Mouse (Mus musculus) midbrain, embryonic 13.5 days (tissue): ENCODE measurements around the gene 4930562C15Rik. TPM values are rescaled to one million over a fixed set of nuclear protein-coding genes. Genes with fewer than 3 reads are reported as not detected.
A peak's percentile ranks its signal among the peaks of the same experiment; 100 is the strongest.
"Not testable (repeated sequence)": the region's sequence is repeated elsewhere in the genome, so short reads cannot be mapped to it uniquely, and the experiment has no call there.

Source experiments
- ATAC-seq: fragments of 200-750 bp; cut with Nextera tagmentation; 2 replicates; pipeline ENCODE4 v1.8.0; 2017; ENCODE audit warnings: mild to moderate bottlenecking, moderate TSS enrichment, moderate library complexity
- H3K27ac ChIP-seq: fragments of 300-500 bp; sonication (generic); 2 replicates; pipeline ENCODE4 v1.5.1; 2015; ENCODE audit warnings: inconsistent platforms, mild to moderate bottlenecking, moderate library complexity
- H3K27me3 ChIP-seq: fragments of 300-500 bp; sonication (generic); 2 replicates; pipeline ENCODE4 v1.6.1; 2015; ENCODE audit warnings: mild to moderate bottlenecking, inconsistent platforms
- H3K36me3 ChIP-seq: fragments of 300-500 bp; sonication (generic); 2 replicates; pipeline ENCODE4 v1.6.1; 2015; ENCODE audit warnings: mild to moderate bottlenecking, inconsistent platforms
- H3K4me1 ChIP-seq: fragments of 300-500 bp; sonication (generic); replicated peaks from 2 replicates; pipeline ENCODE4 v1.6.1; 2015; ENCODE audit warnings: inconsistent platforms
- H3K4me2 ChIP-seq: fragments of 300-500 bp; sonication (generic); replicated peaks from 2 replicates; pipeline ENCODE4 v1.6.1; 2015; ENCODE audit warnings: moderate library complexity, mild to moderate bottlenecking, inconsistent platforms
- H3K4me3 ChIP-seq: fragments of 300-500 bp; sonication (generic); replicated peaks from 2 replicates; pipeline ENCODE4 v1.5.1; 2015; ENCODE audit warnings: mild to moderate bottlenecking, inconsistent platforms
- H3K9ac ChIP-seq: fragments of 300-500 bp; sonication (generic); replicated peaks from 2 replicates; pipeline ENCODE4 v1.6.1; 2015; ENCODE audit warnings: mild to moderate bottlenecking, inconsistent platforms
- H3K9me3 ChIP-seq: fragments of 300-500 bp; sonication (generic); 2 replicates; pipeline ENCODE4 v1.6.1; 2016; ENCODE audit warnings: mild to moderate bottlenecking, inconsistent platforms
- WGBS: fragments of 180-500 bp; shearing (Covaris S2); methylation state at CpG from one replicate; pipeline ENCODE4 v1.1.7; 2015; 5-methylcytosine and 5-hydroxymethylcytosine counted together
- polyA plus RNA-seq: library from polyadenylated mRNA; unstranded; fragments of >200 nt; fragmentation: Nextera tagmentation; extraction: Ambion mirVana; gene quantifications from 2 replicates; pipeline ENCODE4 v1.2.1, GENCODE M21; 2015

4930562C15Rik gene
- 0.40 and 0.50 TPM in 2 replicates for polyA plus RNA-seq

GRCm38 (mm10) chr16:4835191-4835590 is at the start of gene 4930562C15Rik:
Gene 4930562C15Rik (plus strand): TSS chr16:4835416.
- H3K36me3 ChIP-seq = no peaks in the 10 kb centered on the region
- no peaks in the 10 kb centered on the region for H3K9me3 ChIP-seq

GRCm38 (mm10) chr16:4785706-4786105 is 49.5 kb upstream of the 4930562C15Rik start:
- H3K36me3 ChIP-seq = peaks cover 15% of the 10 kb centered on the region; the same call in 1 of the 2 replicates
- no peak overlapping the region for H3K4me2 ChIP-seq
- no peaks in the 10 kb centered on the region for H3K9me3 ChIP-seq
- WGBS = 45% methylated on average over 4 of the region's 4 CpGs
- peak overlapping the region; percentile 25; the same call in 1 of the 2 replicates for H3K27ac ChIP-seq
- H3K9ac ChIP-seq = no peak overlapping the region
- H3K4me1 ChIP-seq = peaks cover 48% of the 10 kb centered on the region
- no peak overlapping the region for H3K4me3 ChIP-seq
- no peaks in the 10 kb centered on the region for H3K27me3 ChIP-seq
- no peak for ATAC-seq

More at GRCm38 (mm10) chr16:4835191-4835590, at the start of gene 4930562C15Rik:
- no peak for ATAC-seq
- Histone ChIP-seq H3K4me2 (no peak within 1 kb of the TSS), H3K9ac (no peak within 1 kb of the TSS), H3K4me3 (no peak within 1 kb of the TSS), H3K27ac (no peak within 1 kb of the TSS), H3K4me1 (no peaks in the 10 kb centered on the region), H3K27me3 (no peaks in the 10 kb centered on the region)
- 85% methylated on average over 3 of the region's 3 CpGs for WGBS

GRCm38 (mm10) chr16:4788176-4788575 is 47.0 kb upstream of the 4930562C15Rik start:
- H3K4me2 ChIP-seq = peak overlapping the region; percentile 91
- H3K4me1 ChIP-seq = peaks cover 45% of the 10 kb centered on the region
- peaks cover 13% of the 10 kb centered on the region; the same call in 1 of the 2 replicates for H3K36me3 ChIP-seq
- no peak overlapping the region for H3K27ac ChIP-seq
- H3K4me3 ChIP-seq = peak overlapping the region; percentile 60
- no peaks in the 10 kb centered on the region for H3K9me3 ChIP-seq
- H3K27me3 ChIP-seq = no peaks in the 10 kb centered on the region
- H3K9ac ChIP-seq = no peak overlapping the region
- no peak for ATAC-seq

GRCm38 (mm10) chr16:4789311-4789768 is 45.9 kb upstream of the 4930562C15Rik start:
- peak; percentile 77 for ATAC-seq
- Histone ChIP-seq H3K27ac (peak overlapping the region; percentile 98), H3K4me1 (peaks cover 45% of the 10 kb centered on the region), H3K9me3 (no peaks in the 10 kb centered on the region), H3K4me3 (peak overlapping the region; percentile 60), H3K36me3 (0 out of 2 replicates have a peak, but pooled peaks cover 3% of the 10 kb centered on the region), H3K4me2 (peak overlapping the region; percentile 91), H3K27me3 (no peaks in the 10 kb centered on the region), H3K9ac (peak overlapping the region; percentile 89)
- WGBS = 0% methylated on average over 29 of the region's 29 CpGs

GRCm38 (mm10) chr16:4789810-4790559 is 45.2 kb upstream of the 4930562C15Rik start, which contains the start of gene Cdip1:
Gene Cdip1 (minus strand): TSS chr16:4790292.
- H3K4me2 ChIP-seq = peak within 1 kb of the TSS; percentile 91
- peak within 1 kb of the TSS; percentile 60 for H3K4me3 ChIP-seq
- H3K36me3 ChIP-seq = no peaks in the 10 kb centered on the region
- peaks cover 45% of the 10 kb centered on the region for H3K4me1 ChIP-seq
- WGBS = under 1% methylated on average over 51 of the region's 51 CpGs
- H3K27me3 ChIP-seq = no peaks in the 10 kb centered on the region
- H3K27ac ChIP-seq = peak within 1 kb of the TSS; percentile 98
- H3K9ac ChIP-seq = peak within 1 kb of the TSS; percentile 89
- peak; percentile 99 for ATAC-seq
- H3K9me3 ChIP-seq = no peaks in the 10 kb centered on the region

GRCm38 (mm10) chr16:4791332-4791731 is 43.9 kb upstream of the 4930562C15Rik start:
- WGBS = 67% methylated on average over 2 of the region's 2 CpGs

GRCm38 (mm10) chr16:4796631-4797030 is 38.6 kb upstream of the 4930562C15Rik start:
- H3K36me3 ChIP-seq = no peaks in the 10 kb centered on the region
- H3K9ac ChIP-seq = no peak overlapping the region
- no peaks in the 10 kb centered on the region for H3K9me3 ChIP-seq
- H3K4me1 ChIP-seq = no peaks in the 10 kb centered on the region
- H3K27me3 ChIP-seq = no peaks in the 10 kb centered on the region
- no peak overlapping the region for H3K27ac ChIP-seq
- WGBS = 85% methylated on average over 4 of the region's 4 CpGs
- no peak overlapping the region for H3K4me2 ChIP-seq
- no peak overlapping the region for H3K4me3 ChIP-seq
- ATAC-seq = no peak

More at GRCm38 (mm10) chr16:4791332-4791731, 43.9 kb upstream of the 4930562C15Rik start:
- Histone ChIP-seq H3K36me3 (no peaks in the 10 kb centered on the region), H3K27ac (no peak overlapping the region), H3K9me3 (no peaks in the 10 kb centered on the region), H3K4me3 (no peak overlapping the region), H3K27me3 (no peaks in the 10 kb centered on the region), H3K4me2 (no peak overlapping the region), H3K4me1 (peaks cover 33% of the 10 kb centered on the region), H3K9ac (no peak overlapping the region)
- ATAC-seq = no peak

- 89% methylated on average over 3 of the region's 3 CpGs for WGBS
- Histone ChIP-seq H3K4me3 (no peak overlapping the region), H3K27ac (no peak overlapping the region), H3K9me3 (peaks cover 5% of the 10 kb centered on the region; the same call in 1 of the 2 replicates), H3K27me3 (no peaks in the 10 kb centered on the region), H3K9ac (no peak overlapping the region), H3K4me2 (no peak overlapping the region), H3K36me3 (no peaks in the 10 kb centered on the region), H3K4me1 (no peaks in the 10 kb centered on the region)
- ATAC-seq = no peak
These were observed 16.9 kb upstream of the 4930562C15Rik start for GRCm38 (mm10) chr16:4818349-4818748.

- H3K27ac ChIP-seq, ATAC-seq, H3K9me3 ChIP-seq, H3K4me3 ChIP-seq, H3K36me3 ChIP-seq, H3K27me3 ChIP-seq, H3K9ac ChIP-seq, H3K4me1 ChIP-seq, H3K4me2 ChIP-seq: not testable (repeated sequence)
- 84% methylated on average over 5 of the region's 5 CpGs for WGBS
These were observed 10.8 kb upstream of the 4930562C15Rik start for GRCm38 (mm10) chr16:4824466-4824865.

- no peak for ATAC-seq
- Histone ChIP-seq H3K4me2 (no peak overlapping the region), H3K4me3 (no peak overlapping the region), H3K9me3 (no peaks in the 10 kb centered on the region), H3K27me3 (no peaks in the 10 kb centered on the region), H3K36me3 (no peaks in the 10 kb centered on the region), H3K9ac (no peak overlapping the region), H3K4me1 (no peaks in the 10 kb centered on the region), H3K27ac (no peak overlapping the region)
- 92% methylated on average over 5 of the region's 5 CpGs for WGBS
These were observed 7.6 kb upstream of the 4930562C15Rik start for GRCm38 (mm10) chr16:4827639-4828038.

- Histone ChIP-seq H3K9ac (no peak overlapping the region), H3K9me3 (no peaks in the 10 kb centered on the region), H3K27ac (no peak overlapping the region), H3K27me3 (no peaks in the 10 kb centered on the region), H3K4me1 (no peaks in the 10 kb centered on the region), H3K4me3 (no peak overlapping the region), H3K4me2 (no peak overlapping the region), H3K36me3 (no peaks in the 10 kb centered on the region)
- ATAC-seq = no peak
- 89% methylated on average over 6 of the region's 6 CpGs for WGBS
These were observed 5.8 kb upstream of the 4930562C15Rik start for GRCm38 (mm10) chr16:4829271-4829900.
